Mouse (Mus musculus) lung, embryonic 15.5 days (tissue): Measurements from ENCODE around the gene Tsc2. TPM values are rescaled to one million over a fixed set of nuclear protein-coding genes. Genes with fewer than 3 reads are reported as not detected.
A peak's percentile ranks its signal among the peaks of the same experiment; 100 is the strongest.

ENCODE experiments used
- ATAC-seq: fragments of 200-750 bp; cut with Nextera tagmentation; 2 replicates; pipeline ENCODE4 v1.8.0; 2017; ENCODE audit warnings: moderate number of reproducible peaks, borderline replicate concordance; ENCODE audit not compliant: low FRiP score, low TSS enrichment; ENCODE audit errors: extremely low read depth
- H3K27ac ChIP-seq: fragments of 300-500 bp; sonication (generic); 2 replicates; pipeline ENCODE4 v1.5.1; 2015; ENCODE audit warnings: moderate library complexity, mild to moderate bottlenecking, inconsistent platforms
- H3K27me3 ChIP-seq: fragments of 300-500 bp; sonication (generic); 2 replicates; pipeline ENCODE4 v1.6.1; 2015; ENCODE audit warnings: inconsistent platforms
- H3K36me3 ChIP-seq: fragments of 300-500 bp; sonication (generic); 2 replicates; pipeline ENCODE4 v1.6.1; 2015; ENCODE audit warnings: inconsistent platforms
- H3K4me1 ChIP-seq: fragments of 300-500 bp; sonication (generic); 2 replicates; pipeline ENCODE4 v1.6.1; 2015; ENCODE audit warnings: inconsistent platforms
- H3K4me2 ChIP-seq: fragments of 300-500 bp; sonication (generic); 2 replicates; pipeline ENCODE4 v1.6.1; 2015; ENCODE audit warnings: inconsistent platforms, mild to moderate bottlenecking, moderate library complexity
- H3K4me3 ChIP-seq: fragments of 300-500 bp; sonication (generic); 2 replicates; pipeline ENCODE4 v1.5.1; 2015; ENCODE audit warnings: mild to moderate bottlenecking, inconsistent platforms
- H3K9ac ChIP-seq: fragments of 300-500 bp; sonication (generic); 2 replicates; pipeline ENCODE4 v1.6.1; 2015; ENCODE audit warnings: inconsistent platforms
- H3K9me3 ChIP-seq: fragments of 300-500 bp; sonication (generic); 2 replicates; pipeline ENCODE4 v1.6.1; 2016; ENCODE audit warnings: inconsistent platforms
- WGBS: fragments of 180-500 bp; shearing (Covaris S2); methylation state at CpG from one replicate; pipeline ENCODE4 v1.1.7; 2015; 5-methylcytosine and 5-hydroxymethylcytosine counted together
- polyA plus RNA-seq: library from polyadenylated mRNA; unstranded; fragments of >200 nt; fragmentation: Nextera tagmentation; extraction: Ambion mirVana; gene quantifications from 2 replicates; pipeline ENCODE4 v1.2.1, GENCODE M21; 2015

The Tsc2 gene
- polyA plus RNA-seq, 1 experiment from 2014 or later: 53.5 TPM

DNA sequence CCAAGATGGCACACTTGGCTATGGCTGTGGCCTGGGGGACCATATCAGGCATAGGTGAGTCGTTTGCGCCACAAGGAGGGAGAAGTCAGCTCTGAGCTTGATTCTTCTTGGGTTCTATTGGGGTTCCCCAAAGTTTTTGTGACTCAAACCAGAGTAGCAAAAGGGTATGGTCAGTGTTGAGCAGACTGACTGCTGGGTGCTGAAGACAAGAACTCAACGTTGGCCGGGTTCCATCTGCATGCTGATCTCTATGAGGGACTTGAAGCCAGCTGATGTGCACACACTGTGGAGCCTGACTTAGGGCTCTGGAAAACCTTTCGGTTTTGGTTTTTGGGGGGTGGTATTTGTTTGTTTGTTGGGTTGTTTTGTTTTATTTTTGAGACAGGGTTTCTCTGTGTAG lies 3.3 kb upstream of the Tsc2 start:
- H3K9me3 ChIP-seq: no peaks in the 10 kb centered on the region
- H3K4me2 ChIP-seq: no peak overlapping the region
- no peak overlapping the region for H3K9ac ChIP-seq
- peaks cover 42% of the 10 kb centered on the region for H3K4me1 ChIP-seq
- H3K27ac ChIP-seq: no peak overlapping the region
- peaks cover 13% of the 10 kb centered on the region; the same call in 1 of the 2 replicates for H3K36me3 ChIP-seq
- no peak for ATAC-seq
- 93% methylated on average over 5 of the region's 5 CpGs for WGBS
- H3K4me3 ChIP-seq: no peak overlapping the region
- H3K27me3 ChIP-seq: no peaks in the 10 kb centered on the region

DNA sequence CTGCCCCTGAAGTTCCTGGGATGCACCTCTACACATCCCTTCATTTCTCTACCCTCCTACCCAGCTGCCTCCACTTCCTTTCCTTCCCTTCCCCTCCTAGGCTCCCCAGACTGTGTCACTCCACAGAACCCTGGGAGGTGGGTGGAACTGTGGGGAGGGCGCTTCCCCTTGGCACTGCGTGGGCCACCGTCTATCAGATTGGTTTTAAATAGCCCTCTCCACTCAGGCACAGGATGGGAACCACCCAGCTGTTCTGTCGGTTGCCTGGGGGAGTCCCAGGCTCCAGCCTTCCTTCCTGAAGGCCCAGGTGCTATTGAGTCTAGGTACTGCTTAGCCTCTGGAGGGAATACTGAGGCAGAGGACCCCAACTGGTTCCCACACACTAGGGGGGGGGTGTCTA lies 2.6 kb upstream of the Tsc2 start:
- ATAC-seq: no peak
- 77% methylated on average over 4 of the region's 4 CpGs for WGBS
- Histone ChIP-seq H3K27me3 (no peaks in the 10 kb centered on the region), H3K27ac (no peak overlapping the region), H3K4me3 (no peak overlapping the region), H3K9ac (no peak overlapping the region), H3K36me3 (peaks cover 7% of the 10 kb centered on the region; the same call in 1 of the 2 replicates), H3K4me2 (no peak overlapping the region), H3K4me1 (peaks cover 40% of the 10 kb centered on the region), H3K9me3 (no peaks in the 10 kb centered on the region)

DNA sequence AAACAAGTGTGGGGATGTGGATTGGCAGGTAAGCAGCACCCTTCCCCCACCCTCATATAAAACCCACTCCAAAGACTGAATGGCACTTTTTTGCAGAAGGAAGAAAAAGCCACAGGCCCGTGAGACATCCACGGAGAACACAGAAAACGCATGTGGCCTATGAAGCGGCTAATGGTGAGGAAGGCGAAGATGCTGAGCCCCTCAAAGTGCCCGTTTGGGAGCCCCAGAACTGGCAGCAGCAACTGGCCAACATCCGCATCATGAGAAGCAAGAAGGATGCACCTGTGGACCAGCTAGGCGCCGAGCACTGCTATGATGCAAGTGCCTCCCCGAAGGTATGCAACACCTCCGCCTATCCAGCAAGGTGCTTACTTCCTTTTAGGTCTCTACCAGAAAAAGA lies 1.4 kb upstream of the Tsc2 start:
- Histone ChIP-seq H3K9me3 (no peaks in the 10 kb centered on the region), H3K4me3 (no peak overlapping the region), H3K9ac (no peak overlapping the region), H3K27me3 (no peaks in the 10 kb centered on the region), H3K4me1 (peaks cover 32% of the 10 kb centered on the region), H3K4me2 (no peak overlapping the region), H3K27ac (peak overlapping the region; percentile 96), H3K36me3 (peaks cover 13% of the 10 kb centered on the region)
- no peak for ATAC-seq
- 92% methylated on average over 11 of the region's 11 CpGs for WGBS

DNA sequence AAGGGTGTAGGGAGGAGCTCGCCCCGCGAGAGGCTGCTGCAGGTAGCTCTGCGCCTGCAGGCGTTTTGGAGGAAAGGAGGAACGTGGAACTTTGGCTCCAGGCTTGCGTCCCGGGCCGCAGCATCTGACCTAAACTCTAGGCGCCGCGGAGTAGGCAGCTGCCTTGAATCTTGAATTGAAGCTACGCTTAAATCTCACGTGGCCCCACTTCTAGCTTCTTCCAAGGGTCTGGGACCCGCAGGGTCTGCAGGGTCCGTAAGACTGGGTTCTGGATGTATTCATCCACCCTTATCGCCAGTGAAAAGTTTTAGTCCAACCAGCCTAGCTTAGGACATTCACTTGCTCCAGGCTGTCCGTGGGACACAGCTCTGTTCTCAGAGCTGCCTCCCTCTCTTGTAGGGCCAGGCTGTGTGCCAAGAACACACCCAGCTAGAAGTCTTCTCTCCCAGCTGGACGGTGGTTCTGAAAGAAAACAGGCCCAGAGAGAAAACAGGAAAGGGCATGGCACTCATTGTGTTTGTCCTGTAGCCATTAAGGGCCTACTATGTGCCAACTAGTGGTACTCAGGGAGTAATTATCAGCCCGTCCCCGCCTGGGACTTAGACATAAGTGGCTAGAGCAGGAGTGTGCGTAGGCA lies 501 bp upstream of the Tsc2 start:
- H3K4me3 ChIP-seq: peak overlapping the region; percentile 64
- H3K4me2 ChIP-seq: peak overlapping the region; percentile 84
- ATAC-seq: peak; percentile 58
- WGBS: 7% methylated on average over 22 of the region's 22 CpGs
- H3K36me3 ChIP-seq: peaks cover 16% of the 10 kb centered on the region
- H3K4me1 ChIP-seq: peaks cover 28% of the 10 kb centered on the region
- peak overlapping the region; percentile 59 for H3K9ac ChIP-seq
- H3K27me3 ChIP-seq: no peaks in the 10 kb centered on the region
- H3K9me3 ChIP-seq: no peaks in the 10 kb centered on the region
- H3K27ac ChIP-seq: peak overlapping the region; percentile 96

DNA sequence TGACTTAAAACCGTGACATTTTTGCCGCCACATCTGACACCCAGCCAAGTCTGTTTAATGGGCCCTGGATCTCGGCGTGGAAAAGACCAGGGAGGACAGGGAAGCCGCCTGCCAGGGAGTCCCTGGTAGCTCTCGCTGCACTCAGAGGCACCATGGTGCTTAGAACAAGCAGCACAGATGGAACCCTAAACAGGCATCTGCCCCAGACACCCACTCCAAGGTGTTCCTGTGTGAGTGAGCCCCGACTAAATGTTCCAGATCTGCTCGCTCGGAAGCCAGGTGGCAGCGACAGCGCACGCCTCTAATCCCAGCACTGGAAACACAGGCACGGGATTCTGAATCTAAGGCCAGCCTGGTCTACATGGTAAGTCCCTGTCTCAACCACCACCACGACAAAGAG lies 2.4 kb downstream of the Tsc2 start:
- Histone ChIP-seq H3K4me2 (no peak overlapping the region), H3K9me3 (no peaks in the 10 kb centered on the region), H3K27me3 (no peaks in the 10 kb centered on the region), H3K36me3 (peaks cover 38% of the 10 kb centered on the region), H3K27ac (no peak overlapping the region), H3K9ac (no peak overlapping the region), H3K4me1 (peaks cover 23% of the 10 kb centered on the region), H3K4me3 (no peak overlapping the region)
- 88% methylated on average over 14 of the region's 14 CpGs for WGBS
- ATAC-seq: no peak

DNA sequence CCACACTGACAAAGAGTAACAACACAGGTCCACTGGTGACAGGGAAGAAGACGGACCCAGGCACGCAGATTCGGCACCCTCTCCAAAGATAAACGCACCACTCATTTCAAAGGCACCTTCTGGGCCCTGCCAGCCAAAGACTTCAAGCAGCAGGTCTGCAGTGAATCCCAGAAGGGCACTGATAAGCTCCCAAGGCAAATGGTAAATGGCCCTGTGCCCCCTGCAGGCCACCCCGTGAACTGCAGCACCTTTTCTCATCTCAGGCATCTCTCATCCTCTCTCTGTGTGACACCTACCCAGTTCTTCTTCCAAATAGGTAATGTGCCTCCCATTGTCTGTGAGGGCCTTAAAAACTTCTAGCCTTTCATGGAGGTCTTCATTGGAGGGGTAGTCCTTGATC lies 3.8 kb downstream of the Tsc2 start:
- H3K36me3 ChIP-seq: peaks cover 52% of the 10 kb centered on the region
- WGBS: 33% methylated on average over 5 of the region's 5 CpGs

DNA sequence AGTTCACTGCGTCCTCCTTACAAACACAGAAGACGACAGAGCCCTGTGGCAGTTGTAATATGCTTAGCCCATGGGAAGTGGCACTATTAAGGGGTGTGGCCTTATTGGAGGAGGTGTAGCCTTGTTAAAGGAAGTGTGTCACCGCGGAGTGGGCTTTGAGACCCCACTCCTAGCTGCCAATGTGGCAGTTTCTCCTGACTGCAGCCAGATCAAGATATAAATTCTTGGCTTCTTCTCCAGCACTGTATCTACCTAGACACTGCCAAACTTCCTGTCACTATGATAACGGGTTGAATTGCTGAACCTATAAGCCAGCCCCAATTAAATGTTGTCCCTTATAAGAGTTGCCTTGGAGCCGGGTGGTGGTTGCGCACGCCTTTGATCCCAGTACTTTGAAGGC lies 7.0 kb downstream of the Tsc2 start:
- no peak overlapping the region for H3K9ac ChIP-seq
- WGBS: 88% methylated on average over 8 of the region's 8 CpGs
- ATAC-seq: no peak

More for the DNA sequence above, 3.8 kb downstream of the Tsc2 start:
- Histone ChIP-seq H3K4me1 (peaks cover 17% of the 10 kb centered on the region), H3K4me2 (no peak overlapping the region), H3K4me3 (no peak overlapping the region), H3K27ac (no peak overlapping the region), H3K9me3 (no peaks in the 10 kb centered on the region), H3K27me3 (no peaks in the 10 kb centered on the region), H3K9ac (no peak overlapping the region)
- ATAC-seq: no peak

DNA sequence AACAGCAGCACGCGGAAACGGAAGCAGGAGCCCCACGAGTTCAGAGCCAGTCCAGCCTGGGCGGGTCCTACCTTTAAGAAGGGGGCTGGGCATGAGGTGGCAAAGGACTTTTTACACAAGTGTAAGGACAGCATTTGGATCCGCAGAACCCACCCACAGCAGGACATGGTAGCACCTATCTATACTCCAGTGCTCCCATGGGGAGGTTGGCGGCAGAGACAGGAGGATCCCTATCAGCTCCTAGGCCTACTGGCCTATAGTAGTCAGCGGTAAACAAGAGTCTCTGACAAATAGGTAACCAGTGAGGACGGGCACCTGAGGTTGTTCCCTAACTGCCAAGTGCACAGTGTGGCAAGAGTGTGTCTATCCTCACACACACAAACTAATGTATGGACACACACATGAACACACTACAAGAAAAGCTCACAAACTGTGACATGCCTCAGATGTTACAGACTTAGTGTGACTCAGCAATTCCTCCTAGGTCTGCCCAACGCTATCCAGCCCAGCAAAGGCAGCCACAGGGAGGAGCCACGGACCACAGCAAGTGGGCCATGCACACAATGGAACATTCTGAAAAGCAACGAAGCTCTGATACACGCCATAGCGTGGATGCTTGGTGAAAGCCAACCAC lies 14.8 kb downstream of the Tsc2 start:
- ATAC-seq: no peak
- WGBS: 79% methylated on average over 14 of the region's 14 CpGs
- no peak overlapping the region for H3K9ac ChIP-seq

More for the DNA sequence above, 7.0 kb downstream of the Tsc2 start:
- peaks cover 82% of the 10 kb centered on the region for H3K36me3 ChIP-seq
- no peak overlapping the region for H3K4me3 ChIP-seq
- no peaks in the 10 kb centered on the region for H3K9me3 ChIP-seq
- no peak overlapping the region for H3K4me2 ChIP-seq
- H3K27me3 ChIP-seq: no peaks in the 10 kb centered on the region
- H3K27ac ChIP-seq: no peak overlapping the region
- no peaks in the 10 kb centered on the region for H3K4me1 ChIP-seq

DNA sequence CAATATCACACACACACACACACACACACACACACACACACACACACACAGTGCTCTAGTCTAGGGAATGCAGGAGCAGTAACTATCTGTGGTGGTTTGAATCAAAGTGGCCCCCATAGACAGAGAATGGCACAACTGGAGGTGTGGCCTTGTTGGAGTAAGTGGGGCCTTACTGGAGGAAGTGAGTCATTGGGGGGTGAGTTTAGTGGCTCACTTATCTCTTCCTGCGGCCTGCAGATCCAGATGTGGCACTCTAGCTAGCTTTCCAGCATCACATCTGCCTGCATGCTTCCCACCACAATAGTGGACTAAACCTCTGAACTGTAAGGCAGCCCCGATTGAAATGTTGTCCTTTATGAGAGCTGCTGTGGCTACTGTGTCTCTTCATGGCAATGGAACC lies 21.7 kb downstream of the Tsc2 start:
- no peaks in the 10 kb centered on the region for H3K27me3 ChIP-seq
- ATAC-seq: no peak
- H3K36me3 ChIP-seq: peaks cover 44% of the 10 kb centered on the region
- H3K4me3 ChIP-seq: no peak overlapping the region
- 76% methylated on average over 2 of the region's 2 CpGs for WGBS
- H3K4me2 ChIP-seq: no peak overlapping the region
- no peaks in the 10 kb centered on the region for H3K9me3 ChIP-seq
- H3K27ac ChIP-seq: no peak overlapping the region
- H3K4me1 ChIP-seq: no peaks in the 10 kb centered on the region
- H3K9ac ChIP-seq: no peak overlapping the region

More for the DNA sequence above, 14.8 kb downstream of the Tsc2 start:
- H3K4me3 ChIP-seq: no peak overlapping the region
- H3K9me3 ChIP-seq: no peaks in the 10 kb centered on the region
- no peak overlapping the region for H3K4me2 ChIP-seq
- no peak overlapping the region for H3K27ac ChIP-seq
- H3K27me3 ChIP-seq: no peaks in the 10 kb centered on the region
- H3K4me1 ChIP-seq: no peaks in the 10 kb centered on the region
- H3K36me3 ChIP-seq: peaks cover 82% of the 10 kb centered on the region

DNA sequence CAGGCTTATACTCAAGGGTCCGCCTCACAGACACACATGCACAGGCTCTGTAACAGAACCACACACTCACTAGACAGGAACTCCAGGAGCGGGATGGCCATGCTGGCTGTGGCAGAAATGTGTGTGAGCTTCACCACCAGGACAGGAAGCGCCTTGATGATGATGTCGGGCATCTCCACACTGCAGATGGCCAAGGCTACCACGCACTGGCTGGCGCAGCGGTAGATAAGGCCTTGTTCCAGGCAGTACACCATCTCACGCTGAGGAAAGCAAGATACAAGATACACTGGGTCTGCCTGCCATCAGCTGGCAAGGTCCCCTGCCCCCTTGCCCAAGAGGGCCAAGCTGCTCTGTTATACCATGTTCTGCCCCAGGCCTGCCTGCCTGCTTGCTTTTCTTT lies 23.6 kb downstream of the Tsc2 start:
- H3K27me3 ChIP-seq: no peaks in the 10 kb centered on the region
- no peak overlapping the region for H3K4me2 ChIP-seq
- H3K4me3 ChIP-seq: no peak overlapping the region
- H3K9ac ChIP-seq: no peak overlapping the region
- H3K9me3 ChIP-seq: no peaks in the 10 kb centered on the region
- no peak for ATAC-seq
- 86% methylated on average over 8 of the region's 8 CpGs for WGBS
- H3K27ac ChIP-seq: no peak overlapping the region
- no peaks in the 10 kb centered on the region for H3K4me1 ChIP-seq
- peaks cover 43% of the 10 kb centered on the region for H3K36me3 ChIP-seq

DNA sequence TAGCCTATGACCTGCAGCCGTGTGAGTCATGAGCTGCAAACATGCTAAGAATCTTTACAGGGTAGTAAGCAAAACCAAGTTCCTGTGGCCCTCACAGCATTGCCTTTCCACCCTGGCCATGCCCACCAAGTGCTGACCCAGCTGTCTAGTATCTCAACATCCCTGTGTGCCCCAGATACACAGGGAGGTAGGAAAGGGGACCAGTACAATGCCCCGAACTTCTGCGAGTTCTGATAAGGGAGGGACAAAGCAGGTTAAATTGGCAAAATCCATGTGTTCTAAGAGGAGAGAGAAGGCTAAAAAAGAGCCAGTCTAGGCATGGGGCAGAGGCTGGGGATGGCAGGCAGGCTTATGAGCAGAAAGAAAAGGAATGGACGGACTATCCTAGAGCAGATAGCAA lies 24.1 kb downstream of the Tsc2 start:
- Histone ChIP-seq H3K9ac (no peak overlapping the region), H3K27ac (no peak overlapping the region), H3K27me3 (no peaks in the 10 kb centered on the region), H3K4me1 (no peaks in the 10 kb centered on the region), H3K36me3 (peaks cover 39% of the 10 kb centered on the region), H3K4me3 (no peak overlapping the region), H3K4me2 (no peak overlapping the region), H3K9me3 (no peaks in the 10 kb centered on the region)
- WGBS: 81% methylated on average over 4 of the region's 4 CpGs
- no peak for ATAC-seq

DNA sequence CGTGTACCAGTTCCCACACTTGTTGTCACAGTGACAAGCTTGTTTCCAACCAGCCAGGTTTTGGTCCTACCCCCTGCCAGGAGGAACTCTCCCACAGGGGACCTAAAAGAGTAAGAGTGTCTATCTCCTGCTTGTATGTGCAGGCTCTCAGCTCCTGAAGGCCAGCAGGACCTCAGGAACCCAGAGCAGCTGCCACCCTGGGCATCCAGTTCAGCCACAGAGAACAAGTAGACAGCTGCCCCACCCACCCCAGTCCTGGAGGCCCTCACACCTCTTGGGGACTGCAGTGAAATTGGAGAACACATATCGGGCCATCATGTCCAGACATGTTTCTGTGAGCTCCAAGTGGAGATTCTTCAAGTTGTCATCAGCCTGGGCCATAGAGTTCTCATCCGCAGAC lies 27.9 kb downstream of the Tsc2 start:
- no peak for ATAC-seq
- WGBS: 82% methylated on average over 3 of the region's 3 CpGs
- Histone ChIP-seq H3K27ac (no peak overlapping the region), H3K4me2 (no peak overlapping the region), H3K9ac (no peak overlapping the region), H3K4me1 (no peaks in the 10 kb centered on the region), H3K36me3 (peaks cover 49% of the 10 kb centered on the region), H3K27me3 (no peaks in the 10 kb centered on the region), H3K9me3 (no peaks in the 10 kb centered on the region), H3K4me3 (no peak overlapping the region)
